Mouse (Mus musculus) embryonic stem cell, embryonic (primary cell): ENCODE results near the gene Gcg.

Experiments used
- CTCF ChIA-PET, 4 experiments: fragments of 300-600 bp in 2 of 4; fragments of 350-600 bp in 2 of 4; sonication (Branson Sonifier 250); formaldehyde crosslinking; loops; one replicate each; lab custom pipeline; 2022; ENCODE audit warnings: inconsistent platforms in 2 of 4; lab: Charles Lee
- POLR2A ChIA-PET, 4 experiments: fragments of 300-600 bp in 2 of 4; fragments of 350-600 bp in 2 of 4; sonication (Branson Sonifier 250); formaldehyde crosslinking; loops; one replicate each; lab custom pipeline; 2022; ENCODE audit warnings: antibody characterized with exemption in 4 of 4, inconsistent platforms in 1 of 4; lab: Charles Lee

Gene Gcg

DNA sequence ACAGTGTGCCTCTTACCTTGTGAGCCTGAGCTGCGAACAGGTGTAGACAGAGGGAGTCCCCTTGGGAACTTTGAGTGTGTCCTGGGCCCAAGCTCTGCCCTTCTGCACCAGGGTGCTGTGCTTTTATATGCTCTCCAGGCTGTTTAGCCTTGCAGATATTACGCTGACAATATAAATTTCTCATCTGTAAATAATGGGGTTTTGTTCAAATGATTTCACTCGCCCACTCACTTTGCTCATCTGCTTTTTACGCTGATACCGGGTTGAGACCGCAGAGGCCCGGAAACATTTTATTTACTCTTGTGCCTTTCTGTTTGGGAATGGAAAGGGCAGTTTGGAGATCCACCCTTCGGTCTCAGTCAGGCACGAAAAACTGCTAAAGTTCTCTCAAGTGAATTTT, at the start of gene Gcg:
Gcg (minus strand) TSS at position 101 of the 400 bp plus-strand sequence.
- POLR2A ChIA-PET = no interaction called here
- CTCF ChIA-PET = interaction anchor here in 1 of 4 experiments (2.0 kb wide), 1 partner anchor 160 kb away, joined by 5 read pairs; no protein-coding TSS in a partner anchor

DNA sequence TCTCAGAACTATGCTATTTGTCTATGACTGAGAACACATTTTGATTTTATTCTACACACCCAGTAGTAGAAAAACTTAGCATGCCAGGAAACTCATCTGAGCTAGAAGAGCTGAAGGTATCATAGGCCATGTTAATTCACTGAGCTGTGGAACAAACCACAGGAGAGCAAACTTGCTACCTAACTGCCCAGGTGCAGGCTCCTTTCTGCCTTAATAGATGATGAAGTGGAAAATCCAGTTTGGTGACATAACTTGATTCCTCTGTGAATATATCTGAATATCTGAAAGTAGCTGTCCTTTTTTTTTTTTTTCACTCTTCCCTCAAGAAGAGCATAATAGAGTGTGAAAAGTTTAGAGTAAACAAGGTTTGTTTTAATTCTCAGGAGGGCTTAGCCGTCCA, 47.6 kb upstream of the Gcg start:
- ChIA-PET POLR2A (no interaction called here), CTCF (no interaction called here)

DNA sequence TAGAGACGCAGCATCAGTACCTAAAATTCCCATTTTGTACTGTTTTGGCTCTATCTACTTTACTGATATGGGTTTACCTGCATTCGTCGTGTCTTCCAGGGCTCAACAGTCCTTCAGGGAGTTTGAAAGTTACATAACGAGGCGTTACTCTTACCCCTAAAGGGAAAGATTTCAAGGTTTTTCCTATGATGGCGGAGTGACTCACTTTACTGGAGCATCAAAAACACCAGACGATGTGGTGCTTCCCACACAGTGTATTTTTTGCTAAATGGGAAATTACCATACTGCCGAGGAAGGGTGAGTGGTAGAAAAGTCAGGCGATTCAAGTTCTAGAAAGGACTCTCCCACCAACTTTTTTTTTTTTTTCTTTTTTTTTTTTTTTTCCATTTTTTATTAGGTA, 42.9 kb upstream of the Gcg start:
- CTCF ChIA-PET = no interaction called here
- POLR2A ChIA-PET = no interaction called here

DNA sequence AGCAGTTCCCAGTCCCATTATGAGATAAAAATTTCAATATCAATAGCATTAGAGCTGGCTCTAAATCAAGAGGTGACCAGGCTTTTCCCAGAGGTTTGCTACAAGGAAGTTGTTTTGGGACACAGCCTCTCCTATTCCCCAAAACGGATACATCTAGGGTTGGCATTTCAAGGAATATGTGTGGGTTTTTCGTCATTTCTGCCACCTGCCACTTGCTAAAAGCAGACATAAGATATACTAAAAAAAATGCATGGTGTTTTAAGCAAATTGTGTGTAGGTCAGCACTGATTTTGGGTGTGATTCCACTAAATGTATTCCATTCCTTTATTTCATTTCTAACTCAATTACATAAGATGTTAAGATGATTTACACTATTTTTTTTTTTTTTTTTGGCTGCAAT, 34.3 kb upstream of the Gcg start:
- CTCF ChIA-PET = no interaction called here
- POLR2A ChIA-PET = no interaction called here

DNA sequence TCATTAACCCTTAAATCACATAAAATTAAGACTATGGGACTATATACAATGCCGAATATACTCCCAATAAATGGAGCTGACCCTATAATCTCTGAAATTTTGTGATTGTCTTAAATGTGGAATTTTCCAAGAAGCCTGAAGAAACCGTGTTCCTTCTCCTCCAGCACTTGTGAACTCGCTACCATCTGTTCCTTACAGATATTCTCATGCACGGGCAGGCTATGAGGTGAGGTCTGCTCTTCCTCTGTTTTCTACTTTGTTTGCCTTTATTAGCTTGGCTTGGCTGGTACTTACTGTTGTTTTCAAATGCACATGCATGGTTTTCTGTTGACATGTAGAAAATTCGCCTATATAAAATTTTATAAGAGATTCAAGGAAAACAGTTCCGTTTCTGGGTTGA, 31.0 kb upstream of the Gcg start:
- POLR2A ChIA-PET = interaction anchor here in 2 of 4 experiments (0.5 to 0.6 kb wide), 2 partner anchors 53 to 666 kb away, joined by 3 read pairs; no protein-coding TSS in a partner anchor
- CTCF ChIA-PET = no interaction called here

DNA sequence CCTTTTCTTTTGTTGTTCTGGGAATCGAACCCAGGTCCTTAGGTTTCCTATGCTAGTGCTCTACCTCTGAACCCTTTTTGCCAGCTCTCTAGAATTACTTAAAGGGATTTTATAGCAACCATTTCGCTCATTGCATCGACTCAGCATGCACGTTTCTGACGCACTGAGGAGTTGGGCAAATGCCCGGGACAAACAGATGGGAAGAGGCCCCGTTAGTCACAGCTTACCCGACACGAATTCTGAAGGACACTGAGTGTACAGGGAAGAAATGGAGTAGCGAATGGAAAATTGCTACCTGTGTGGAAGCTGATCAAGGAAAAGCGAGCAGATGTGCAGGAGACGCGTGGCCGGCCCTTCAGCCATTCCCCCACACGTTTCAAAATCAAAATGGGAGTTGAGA, 30.0 kb upstream of the Gcg start:
- ChIA-PET POLR2A (no interaction called here), CTCF (no interaction called here)

DNA sequence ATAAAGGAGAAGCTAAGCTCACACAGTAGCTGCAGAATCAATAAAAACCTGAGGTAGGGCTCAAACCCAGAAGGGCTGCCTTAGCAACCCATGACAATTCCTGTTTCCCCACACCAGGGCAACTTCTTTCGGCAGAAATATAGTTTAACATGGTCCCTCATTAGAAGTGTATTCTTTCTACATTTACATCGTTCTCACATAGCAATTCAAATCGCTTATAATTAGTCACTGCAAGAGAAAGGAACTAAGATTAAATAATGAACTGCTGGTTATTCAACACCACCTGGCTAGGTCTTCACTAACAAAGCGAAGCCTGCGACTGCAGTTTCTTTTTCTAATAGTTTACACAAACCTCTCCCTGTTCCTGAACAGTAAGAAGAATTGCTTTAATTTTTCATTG, 23.7 kb upstream of the Gcg start:
- ChIA-PET CTCF (no interaction called here), POLR2A (no interaction called here)

DNA sequence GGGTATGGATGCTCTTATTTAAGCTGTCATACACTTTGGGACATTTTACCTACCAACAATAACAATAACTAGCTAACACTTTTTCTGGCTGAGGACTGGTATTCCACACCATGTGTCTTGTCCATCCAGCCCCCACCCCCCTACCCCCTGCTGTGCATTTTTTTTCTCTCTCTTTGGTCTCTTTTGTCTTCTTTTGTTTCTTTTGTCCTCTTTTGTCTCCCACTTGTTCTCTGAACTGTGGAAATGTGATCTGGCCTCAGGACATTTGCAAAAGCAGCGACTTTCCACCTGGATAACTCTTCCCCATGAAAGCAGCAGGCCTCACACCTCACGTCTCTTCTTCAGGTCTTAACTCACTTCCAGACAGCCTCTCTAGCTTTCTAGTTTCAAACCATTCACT, 23.0 kb upstream of the Gcg start:
- POLR2A ChIA-PET = no interaction called here

DNA sequence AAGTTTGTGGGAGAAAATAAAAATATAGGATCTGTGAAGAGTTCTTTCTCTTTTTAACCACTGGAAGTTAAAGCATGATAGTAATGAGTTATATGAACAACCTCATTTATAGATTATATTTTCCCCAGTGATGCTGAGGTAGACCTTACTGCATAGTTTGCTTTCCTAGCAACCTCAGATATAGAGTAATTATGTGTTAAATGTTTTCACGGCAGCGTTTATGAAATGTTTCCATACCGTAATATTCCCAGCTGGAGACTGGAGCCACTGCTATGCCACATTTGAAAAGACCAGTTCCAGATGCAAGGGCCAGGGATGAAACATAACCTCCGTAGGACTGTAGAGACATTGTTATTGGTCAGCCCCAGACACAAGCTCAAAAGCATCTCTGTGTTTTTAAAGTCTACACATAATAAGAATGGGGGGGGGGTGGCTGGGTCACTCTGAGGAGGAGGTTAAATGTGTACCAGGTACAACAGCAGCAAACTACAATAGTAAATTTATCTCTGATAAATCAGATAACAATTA, 20.9 kb upstream of the Gcg start:
- POLR2A ChIA-PET = no interaction called here
- CTCF ChIA-PET = interaction anchor here in 1 of 4 experiments (1.1 kb wide), 1 partner anchor 124 kb away, joined by 3 read pairs; no protein-coding TSS in a partner anchor

More for the DNA sequence above, 23.0 kb upstream of the Gcg start:
- CTCF ChIA-PET = no interaction called here

DNA sequence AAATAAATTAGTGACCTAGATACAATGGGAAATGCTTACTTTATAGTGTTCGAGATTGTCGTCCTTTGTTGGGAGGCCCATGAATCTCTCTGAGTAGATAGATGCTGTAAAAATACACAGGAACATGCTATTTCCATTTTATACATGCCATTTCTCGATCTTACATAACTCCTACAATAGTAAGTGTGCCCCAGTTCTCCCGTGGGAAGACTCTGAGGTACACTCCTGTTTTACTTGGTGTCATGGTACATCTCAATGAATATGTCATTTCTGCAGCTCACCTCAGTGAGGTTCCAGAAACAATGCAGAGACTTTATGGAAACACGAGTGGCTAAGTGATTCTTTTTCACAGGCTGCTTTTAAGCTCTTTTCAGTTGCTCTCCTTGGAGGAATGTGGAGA, 19.9 kb upstream of the Gcg start:
- POLR2A ChIA-PET = no interaction called here
- CTCF ChIA-PET = interaction anchor here in 1 of 4 experiments (1.1 kb wide), 1 partner anchor 125 kb away, joined by 3 read pairs; no protein-coding TSS in a partner anchor

DNA sequence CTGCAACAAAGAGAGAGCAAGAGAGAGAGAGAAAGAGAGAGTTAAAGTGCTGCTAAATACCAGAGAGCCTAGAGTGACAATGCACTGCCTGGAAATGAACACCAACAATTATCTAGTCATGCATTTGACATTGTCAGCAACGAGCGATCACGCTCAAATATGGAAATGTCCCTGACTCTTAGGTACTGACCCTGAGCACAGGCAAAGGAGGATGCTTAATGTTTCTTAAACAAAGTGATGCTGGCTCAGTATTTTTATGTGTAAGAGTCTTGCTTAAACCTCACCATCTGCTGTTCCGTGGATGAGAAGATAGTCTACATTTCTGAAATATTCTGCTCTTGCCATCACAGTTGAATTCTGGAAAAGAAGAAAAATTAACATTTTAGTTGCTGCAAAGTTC, 19.1 kb upstream of the Gcg start:
- ChIA-PET CTCF (no interaction called here), POLR2A (no interaction called here)

DNA sequence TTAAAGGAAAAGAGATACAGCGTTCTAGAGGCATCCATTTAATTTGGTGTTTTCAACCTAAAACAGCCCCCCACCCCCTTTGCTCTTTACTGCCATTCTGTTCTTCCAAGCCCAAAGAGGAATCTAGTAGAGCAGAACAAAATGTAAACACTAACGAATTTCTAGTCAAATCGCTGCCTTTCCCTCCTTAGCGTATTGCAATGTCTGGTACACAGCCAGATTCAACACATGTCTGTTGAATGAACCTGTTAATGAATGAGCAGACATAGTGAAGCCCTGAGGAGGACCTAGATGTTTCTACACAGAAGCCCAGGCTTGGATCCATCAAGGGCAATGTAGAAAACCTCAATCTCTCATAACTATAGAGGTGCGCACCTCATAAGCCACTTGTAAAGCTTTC, 15.4 kb upstream of the Gcg start:
- POLR2A ChIA-PET = no interaction called here

DNA sequence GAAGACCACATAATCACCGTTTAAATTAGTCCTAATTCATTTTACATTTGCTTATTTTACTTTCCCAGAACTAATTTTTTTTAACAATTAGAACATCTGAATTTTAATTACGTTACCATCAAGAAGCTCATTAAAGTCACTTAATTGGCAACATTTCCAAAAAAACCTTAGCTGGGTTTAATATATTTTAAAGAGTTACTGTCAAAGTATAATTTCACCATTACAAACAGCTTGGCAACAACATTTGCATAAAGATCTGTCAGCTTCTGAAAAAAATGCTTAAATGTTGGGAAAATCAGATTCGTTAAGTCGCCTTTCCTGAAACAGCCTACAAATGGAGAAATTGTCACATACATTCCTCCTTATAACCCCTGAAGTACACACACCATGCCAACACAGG, 14.6 kb upstream of the Gcg start:
- ChIA-PET CTCF (no interaction called here), POLR2A (no interaction called here)

More for the DNA sequence above, 15.4 kb upstream of the Gcg start:
- CTCF ChIA-PET = no interaction called here

DNA sequence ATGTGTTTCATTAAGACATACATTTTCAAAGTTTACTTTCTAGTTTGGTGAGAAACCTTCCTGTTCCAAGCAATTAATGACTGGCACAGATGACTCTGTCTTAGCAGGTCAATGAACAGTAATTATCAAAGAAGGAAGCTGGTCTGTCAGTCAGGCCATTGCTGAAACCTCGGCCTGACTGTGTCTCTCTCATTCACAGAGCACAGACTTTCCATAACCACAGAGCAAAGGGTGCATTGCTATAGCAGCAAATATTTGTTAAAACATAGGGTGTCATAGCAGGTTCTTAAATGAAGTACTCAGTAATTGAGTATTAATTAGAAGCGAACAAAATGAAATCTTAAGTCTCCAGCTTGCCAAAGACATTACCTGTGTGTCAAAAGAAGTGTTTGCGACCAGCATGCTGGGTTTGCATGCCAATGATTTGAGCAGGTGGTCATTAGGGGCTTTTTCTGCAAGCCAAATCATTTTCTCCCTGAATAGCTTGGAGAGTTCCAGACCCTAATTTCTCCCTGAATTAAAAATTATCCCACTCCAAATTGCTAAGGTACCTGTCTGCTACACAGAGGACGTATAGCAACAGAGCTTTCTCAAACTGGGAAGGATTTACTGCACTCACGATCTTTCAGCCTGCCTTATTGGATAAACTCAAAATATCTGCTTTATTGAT, 14.0 kb upstream of the Gcg start:
- CTCF ChIA-PET = no interaction called here
- POLR2A ChIA-PET = no interaction called here

DNA sequence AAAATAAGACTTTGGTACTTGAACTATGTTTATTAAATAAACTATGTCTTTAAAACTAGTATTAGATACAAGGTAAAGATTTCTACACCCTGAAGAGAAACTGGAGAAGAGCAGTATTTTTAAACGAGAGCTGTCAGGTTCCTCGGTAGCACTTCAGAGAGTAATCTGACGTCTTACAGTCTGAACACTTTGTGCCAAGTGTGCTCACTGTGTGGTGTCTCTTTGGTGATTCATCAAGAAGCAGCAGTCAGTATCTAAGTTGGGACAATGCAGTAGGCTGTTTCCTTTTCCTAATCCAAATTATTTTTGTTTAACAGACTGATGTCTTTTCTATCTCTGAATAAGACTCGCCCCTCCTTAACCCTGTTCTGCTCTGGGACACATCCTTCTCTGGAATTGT, 12.0 kb upstream of the Gcg start:
- ChIA-PET POLR2A (interaction anchor here in 1 of 4 experiments (0.5 kb wide), 1 partner anchor 65 kb away, joined by 3 read pairs; no protein-coding TSS in a partner anchor), CTCF (interaction anchor here in 1 of 4 experiments (0.6 kb wide), 1 partner anchor 131 kb away, joined by 3 read pairs; no protein-coding TSS in a partner anchor)

DNA sequence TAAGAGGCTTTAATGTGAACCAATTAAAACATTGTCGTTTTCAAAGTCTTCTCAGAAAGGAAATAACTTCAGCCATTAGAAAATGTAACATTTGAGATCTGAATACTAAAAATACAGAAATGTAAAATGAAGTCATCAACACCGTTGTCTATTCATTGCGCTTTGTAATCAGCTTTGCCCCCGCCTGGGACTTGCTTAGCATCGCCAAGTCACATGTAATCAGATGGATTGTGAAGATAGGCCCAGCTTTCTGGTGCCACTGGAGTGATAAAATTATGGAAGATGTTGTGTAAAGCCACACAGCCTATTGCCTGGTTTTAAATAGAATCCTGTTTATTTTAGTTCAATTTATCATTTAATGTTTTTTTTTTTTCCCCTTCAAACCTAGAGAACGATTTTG, 6.4 kb upstream of the Gcg start:
- CTCF ChIA-PET = no interaction called here

DNA sequence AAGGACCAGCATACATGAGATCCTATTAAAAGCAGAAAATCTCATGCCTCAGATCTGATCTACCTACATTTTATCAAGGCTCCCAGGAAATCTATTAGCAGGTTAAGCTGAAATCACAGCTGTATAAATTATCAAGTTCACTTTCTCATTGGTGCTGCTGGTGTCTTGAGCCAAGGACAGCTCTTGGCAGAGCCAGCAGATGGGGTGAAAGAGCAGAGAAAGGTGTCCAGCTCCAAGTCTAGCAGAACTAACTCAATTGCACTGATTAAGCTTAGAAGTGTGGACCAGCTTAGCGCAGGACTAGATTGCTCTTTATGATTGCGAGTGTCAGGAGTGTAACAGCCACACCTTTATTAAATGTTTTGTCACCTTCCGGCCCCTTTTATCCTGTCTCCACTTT, 1.5 kb upstream of the Gcg start:
- ChIA-PET POLR2A (no interaction called here), CTCF (interaction anchor here in 2 of 4 experiments (0.6 to 2.0 kb wide), 3 partner anchors 143 to 159 kb away, joined by 5 read pairs; no protein-coding TSS in a partner anchor)

More for the DNA sequence above, 6.4 kb upstream of the Gcg start:
- POLR2A ChIA-PET = no interaction called here

DNA sequence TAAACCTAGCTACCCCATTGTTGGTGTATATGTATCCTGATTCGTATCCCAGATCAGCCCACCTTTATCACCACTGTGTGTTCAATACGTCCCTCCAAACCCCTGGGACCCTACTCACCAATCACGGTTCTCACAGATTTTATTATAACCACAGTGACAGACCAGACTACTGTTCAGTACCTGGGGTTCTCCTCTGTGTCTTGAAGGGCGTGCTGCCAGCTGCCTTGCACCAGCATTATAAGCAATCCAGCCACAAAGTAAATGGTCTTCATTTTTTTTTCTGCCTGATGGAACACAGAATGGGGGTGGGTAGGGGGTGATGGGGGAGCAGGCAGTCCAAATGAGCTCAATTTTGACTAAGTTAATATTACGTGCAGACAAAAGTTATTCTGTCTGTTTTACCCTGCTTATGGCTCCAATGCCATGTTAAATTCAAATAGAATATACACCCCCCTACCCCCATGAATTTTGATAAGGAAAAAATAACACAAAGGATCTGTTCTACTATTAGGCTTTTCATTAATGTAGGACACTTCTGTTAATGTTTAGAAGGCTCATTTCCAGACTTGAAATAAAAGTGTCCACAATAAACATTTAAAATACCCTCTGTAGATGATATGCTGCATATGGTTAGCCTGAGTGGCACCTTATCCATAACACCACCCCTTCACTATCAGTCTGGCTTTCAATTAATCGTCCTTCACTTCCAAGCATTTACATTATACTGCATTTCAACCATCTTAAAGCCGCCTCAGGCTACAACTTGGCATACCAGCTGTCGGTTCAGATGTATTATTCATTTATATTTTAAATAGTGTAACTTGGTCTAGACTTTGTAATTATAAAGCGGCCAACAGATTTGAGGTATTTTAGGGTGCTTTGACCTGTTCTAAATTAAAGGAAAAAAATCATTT, 2.9 kb downstream of the Gcg start:
- CTCF ChIA-PET = interaction anchor here in 1 of 4 experiments (0.6 kb wide), 1 partner anchor 21 kb away, joined by 4 read pairs; no protein-coding TSS in a partner anchor
- POLR2A ChIA-PET = interaction anchor here in 1 of 4 experiments (0.5 kb wide), 1 partner anchor 21 kb away, joined by 3 read pairs; no protein-coding TSS in a partner anchor

DNA sequence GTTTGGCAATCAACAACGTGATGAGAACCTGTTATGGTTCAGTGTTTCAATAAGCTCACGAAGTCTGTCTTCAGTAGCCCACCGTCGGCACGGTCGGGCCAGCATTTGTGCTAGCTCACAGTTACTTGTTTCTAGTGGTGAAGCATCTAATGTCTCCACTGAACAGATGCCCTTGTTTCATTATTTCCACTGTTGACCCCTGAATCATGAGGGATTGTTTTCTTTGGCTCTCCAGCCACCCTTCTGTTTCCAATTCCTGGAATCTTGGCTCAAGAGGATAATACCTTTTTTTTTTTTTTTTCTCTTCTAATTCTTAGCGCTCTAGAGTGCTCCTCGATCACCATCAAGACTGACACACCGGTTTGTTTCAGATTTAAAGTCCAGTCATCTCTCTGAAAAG, 13.9 kb downstream of the Gcg start:
- POLR2A ChIA-PET = interaction anchor here in 1 of 4 experiments (0.7 kb wide), 1 partner anchor 802 kb away, joined by 4 read pairs; no protein-coding TSS in a partner anchor

More for the DNA sequence above, 13.9 kb downstream of the Gcg start:
- CTCF ChIA-PET = interaction anchor here in 1 of 4 experiments (0.6 kb wide), 1 partner anchor 1565 kb away, joined by 3 read pairs; no protein-coding TSS in a partner anchor
